Mouse (Mus musculus) left cerebral cortex, adult 2 months (tissue): ENCODE data around the gene Tmem43. TPM values are rescaled to one million over a fixed set of nuclear protein-coding genes. Genes with fewer than 3 reads are reported as not detected.

ENCODE experiments used
- DNase-seq, 2 experiments: peaks; one replicate each; pipeline ENCODE4 v3.0.0; 2021 to 2022; ENCODE audit warnings: low spot score in 2 of 2, mixed read lengths in 1 of 2; ENCODE audit errors: extremely low spot score in 1 of 2
- H3K27ac ChIP-seq: fragments of 200-600 bp; 2 replicates; pipeline ENCODE4 v1.8.1; 2022
- H3K4me3 ChIP-seq: fragments of 200-600 bp; 2 replicates; pipeline ENCODE4 v1.8.1; 2022
- CTCF ChIP-seq: fragments of 200-600 bp; IDR thresholded peaks from 2 replicates; pipeline ENCODE4 v1.8.1; 2022; ENCODE audit warnings: antibody characterized with exemption, mild to moderate bottlenecking, moderate library complexity
- intact Hi-C: fragments of 180-260 bp; cut with DNase I; formaldehyde crosslinking; loops from one replicate; pipeline ENCODE4 v1.15.1; 2025
- total RNA-seq, 2 experiments: library from RNA; stranded (reverse); gene quantifications; 2 replicates each; pipeline ENCODE4 v1.2.3; 2021

Tmem43 gene
- total RNA-seq, 2 experiments from 2014 or later: 29.3 to 30.0 TPM

GRCm38 (mm10) chr6:91518454-91519020 lies 45.0 kb downstream of the Tmem43 start:
- intact Hi-C loops: loop anchor here (5.0 kb wide), 1 partner anchor 169 kb away; no protein-coding TSS in a partner anchor
- DNase-seq: peak in 1 of 2 experiments; percentile 30
- TF ChIP-seq CTCF: no peak

GRCm38 (mm10) chr6:91522816-91523215 lies 49.3 kb downstream of the Tmem43 start:
- no peak for DNase-seq
- intact Hi-C loops: loop anchor here (10.0 kb wide), 1 partner anchor 332 kb away; no protein-coding TSS in a partner anchor
- TF ChIP-seq CTCF: no peak
- no peak overlapping the region for H3K27ac ChIP-seq
- H3K4me3 ChIP-seq: no peak overlapping the region

More at GRCm38 (mm10) chr6:91518454-91519020, 45.0 kb downstream of the Tmem43 start:
- H3K27ac ChIP-seq: peak overlapping the region; percentile 2; the same call in 1 of the 2 replicates
- no peak overlapping the region for H3K4me3 ChIP-seq

GRCm38 (mm10) chr6:91525544-91525943 lies 52.0 kb downstream of the Tmem43 start:
- TF ChIP-seq CTCF: no peak
- Histone ChIP-seq H3K27ac (no peak overlapping the region), H3K4me3 (no peak overlapping the region)
- intact Hi-C loops: loop anchor here (5.0 to 10.0 kb wide), 2 partner anchors 157 to 329 kb away; partner anchors contain the start of gene Slc6a6
- no peak for DNase-seq

- Histone ChIP-seq H3K4me3 (no peak overlapping the region), H3K27ac (no peak overlapping the region)
- peak; percentile 79 for TF ChIP-seq CTCF
- no peak for DNase-seq
- intact Hi-C loops: loop anchor here (1.0 to 10.0 kb wide), 3 partner anchors 155 to 327 kb away; partner anchors contain the start of gene Slc6a6
These were observed 53.8 kb downstream of the Tmem43 start for GRCm38 (mm10) chr6:91527227-91527860.

- intact Hi-C loops: loop anchor here (5.0 to 10.0 kb wide), 2 partner anchors 154 to 327 kb away; partner anchors contain the start of gene Slc6a6
- no peak for DNase-seq
- no peak for TF ChIP-seq CTCF
- Histone ChIP-seq H3K27ac (no peak overlapping the region), H3K4me3 (no peak overlapping the region)
These were observed 54.8 kb downstream of the Tmem43 start for GRCm38 (mm10) chr6:91528265-91528664.

- no peak for DNase-seq
- no peak overlapping the region for H3K27ac ChIP-seq
- TF ChIP-seq CTCF: no peak
- intact Hi-C loops: no loop called here
- no peak overlapping the region for H3K4me3 ChIP-seq
These were observed 57.2 kb downstream of the Tmem43 start for GRCm38 (mm10) chr6:91530673-91531072.

- DNase-seq: no peak
- Histone ChIP-seq H3K27ac (no peak overlapping the region), H3K4me3 (no peak overlapping the region)
- TF ChIP-seq CTCF: no peak
- intact Hi-C loops: no loop called here
These were observed 57.8 kb downstream of the Tmem43 start for GRCm38 (mm10) chr6:91531276-91531675.

GRCm38 (mm10) chr6:91532661-91533060 lies 59.2 kb downstream of the Tmem43 start:
- no peak for TF ChIP-seq CTCF
- intact Hi-C loops: no loop called here
- Histone ChIP-seq H3K4me3 (no peak overlapping the region), H3K27ac (no peak overlapping the region)
- no peak for DNase-seq

GRCm38 (mm10) chr6:91533359-91533758 lies 59.9 kb downstream of the Tmem43 start:
- H3K4me3 ChIP-seq: no peak overlapping the region
- intact Hi-C loops: no loop called here
- no peak overlapping the region for H3K27ac ChIP-seq
- TF ChIP-seq CTCF: no peak
- DNase-seq: no peak

GRCm38 (mm10) chr6:91533771-91534170 lies 60.3 kb downstream of the Tmem43 start:
- Histone ChIP-seq H3K4me3 (no peak overlapping the region), H3K27ac (no peak overlapping the region)
- DNase-seq: no peak
- intact Hi-C loops: no loop called here
- no peak for TF ChIP-seq CTCF

- H3K4me3 ChIP-seq: no peak overlapping the region
- TF ChIP-seq CTCF: no peak
- intact Hi-C loops: no loop called here
These were observed 60.8 kb downstream of the Tmem43 start for GRCm38 (mm10) chr6:91534268-91534667.

GRCm38 (mm10) chr6:91535231-91535630 lies 61.7 kb downstream of the Tmem43 start:
- DNase-seq: no peak
- Histone ChIP-seq H3K27ac (no peak overlapping the region), H3K4me3 (no peak overlapping the region)
- intact Hi-C loops: no loop called here
- no peak for TF ChIP-seq CTCF

More at GRCm38 (mm10) chr6:91534268-91534667, 60.8 kb downstream of the Tmem43 start:
- no peak for DNase-seq
- no peak overlapping the region for H3K27ac ChIP-seq
